16 mouse cellular contexts compared by ENCODE assay signal in the genomic region with DNA sequence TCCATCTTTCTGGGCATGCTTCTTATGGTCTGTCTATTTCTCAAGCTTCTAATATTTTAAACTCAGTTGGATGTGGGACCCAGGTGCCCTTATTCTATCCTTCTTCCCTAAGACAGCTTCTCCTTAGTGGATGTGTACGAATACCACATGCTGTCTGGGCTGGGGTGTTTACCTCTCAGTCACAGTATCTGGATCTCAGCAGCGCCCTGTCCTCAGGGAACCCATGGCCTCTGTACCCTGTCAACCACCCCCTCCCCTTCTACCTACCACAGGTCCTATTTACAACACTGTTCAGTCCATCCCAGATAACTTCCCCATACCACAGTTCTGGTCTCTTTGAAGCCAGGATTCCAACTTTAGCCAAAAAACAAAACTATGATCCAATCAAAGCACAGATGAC. TPM values are rescaled to one million over a fixed set of nuclear protein-coding genes. Genes with fewer than 3 reads are reported as not detected.
A peak's percentile ranks its signal among the peaks of the same experiment; 100 is the strongest.
DNase-seq lines count a peak whose midpoint lies in the region; ATAC-seq and TF ChIP-seq lines count a peak whose summit lies in the region.
"Had no signal": no experiment of that assay in that cellular context is flagged by ENCODE, and none has a peak within 500 bp of the region (broad histone marks: within the 10 kb centered on the region; RNA-seq: fewer than 3 reads in every experiment).

No protein-coding gene starts in this region.

- intact Hi-C loops in heart, postnatal 14 days (cut with DNase I) = no loop called here

- peak overlapping the region; percentile 78 for H3K27ac ChIP-seq in heart, embryonic 13.5 days (replicated peaks)
- H3K27ac ChIP-seq in lung, embryonic 14.5 days (ENCODE audit: low read depth) = no peak overlapping the region
- peak overlapping the region; percentile 22; the same call in 1 of the 2 replicates for H3K27ac ChIP-seq in embryonic facial prominence, embryonic 15.5 days (replicated peaks)
- peak overlapping the region; percentile 29; the same call in 1 of the 2 replicates for H3K27ac ChIP-seq in liver, postnatal 0 days (ENCODE audit: low read depth)
- H3K27ac ChIP-seq: hindbrain, embryonic 13.5 days had no signal

- peak overlapping the region; percentile 69; the same call in 1 of the 2 replicates for H3K9ac ChIP-seq in heart, embryonic 13.5 days
- no peak overlapping the region for H3K9ac ChIP-seq in lung, embryonic 14.5 days
- peak overlapping the region; percentile 13; the same call in 1 of the 2 replicates for H3K9ac ChIP-seq in embryonic facial prominence, embryonic 15.5 days
- H3K9ac ChIP-seq in liver, postnatal 0 days (replicated peaks) = no peak overlapping the region

- peaks cover 29% of the 10 kb centered on the region for H3K36me3 ChIP-seq in heart, embryonic 13.5 days
- H3K36me3 ChIP-seq in lung, embryonic 14.5 days (ENCODE audit: insufficient read depth) = peaks cover 13% of the 10 kb centered on the region; the same call in 1 of the 2 replicates
- H3K36me3 ChIP-seq in embryonic facial prominence, embryonic 15.5 days = 0 out of 2 replicates have a peak, but pooled peaks cover 8% of the 10 kb centered on the region
- H3K36me3 ChIP-seq in liver, postnatal 0 days (replicated peaks; ENCODE audit: insufficient read depth, low read length) = peaks cover 11% of the 10 kb centered on the region

- TF ChIP-seq CTCF in lung, embryonic 14.5 days (IDR thresholded peaks at IDR 0.05; ENCODE audit: low read depth) = no peak
- no peak for TF ChIP-seq CTCF in liver, postnatal 0 days (IDR thresholded peaks at IDR 0.05; ENCODE audit: low read depth)

- 42% methylated on average over 2 of the region's 2 CpGs for WGBS in heart, embryonic 13.5 days
- WGBS in lung, embryonic 14.5 days = 47% methylated on average over 2 of the region's 2 CpGs
- WGBS in embryonic facial prominence, embryonic 15.5 days = 52% methylated on average over 2 of the region's 2 CpGs
- WGBS in liver, postnatal 0 days (ENCODE audit: insufficient replicate concordance) = 27% methylated on average over 2 of the region's 2 CpGs

- no peak for DNase-seq in heart, postnatal 14 days
- no peak for DNase-seq in lung, embryonic 14.5 days
- DNase-seq in lung, postnatal 14 days = no peak
- peak; percentile 15 for DNase-seq in liver, postnatal 0 days
- no peak for DNase-seq in adrenal gland, postnatal 36 days
- DNase-seq: cerebellum, adult 2 months; gastrocnemius, postnatal 25 days; lung, postnatal 4 days; midbrain, embryonic 14.5 days; right cerebral cortex, postnatal 25 days; thymus, adult 18-20 months had no signal

- no peak for TF ChIP-seq EP300 in liver, postnatal 0 days (IDR thresholded peaks at IDR 0.05; ENCODE audit: low read depth)

- no peaks in the 10 kb centered on the region for H3K27me3 ChIP-seq in heart, embryonic 13.5 days (replicated peaks)
- H3K27me3 ChIP-seq in lung, embryonic 14.5 days (ENCODE audit: insufficient read depth, low read length) = no peaks in the 10 kb centered on the region
- no peaks in the 10 kb centered on the region for H3K27me3 ChIP-seq in embryonic facial prominence, embryonic 15.5 days
- H3K27me3 ChIP-seq in liver, postnatal 0 days (ENCODE audit: insufficient read depth, low read length) = no peaks in the 10 kb centered on the region
- H3K27me3 ChIP-seq: hindbrain, embryonic 13.5 days; limb, embryonic 12.5 days had no signal

- peak overlapping the region; percentile 13; the same call in 1 of the 2 replicates for H3K4me2 ChIP-seq in heart, embryonic 13.5 days
- peak overlapping the region; percentile 40; the same call in 1 of the 2 replicates for H3K4me2 ChIP-seq in lung, embryonic 14.5 days
- no peak overlapping the region for H3K4me2 ChIP-seq in embryonic facial prominence, embryonic 15.5 days (replicated peaks)
- H3K4me2 ChIP-seq in liver, postnatal 0 days (ENCODE audit: low read depth, low read length) = no peak overlapping the region
- H3K4me2 ChIP-seq: hindbrain, embryonic 13.5 days had no signal

- no peak overlapping the region for H3K4me3 ChIP-seq in heart, embryonic 13.5 days
- H3K4me3 ChIP-seq in lung, embryonic 14.5 days (ENCODE audit: low read depth, low read length) = no peak overlapping the region
- no peak overlapping the region for H3K4me3 ChIP-seq in embryonic facial prominence, embryonic 15.5 days (replicated peaks)
- H3K4me3 ChIP-seq in liver, postnatal 0 days (ENCODE audit: low read depth, low read length) = no peak overlapping the region
- H3K4me3 ChIP-seq: hindbrain, embryonic 13.5 days; limb, embryonic 12.5 days had no signal

- ATAC-seq in heart, embryonic 13.5 days (ENCODE audit: extremely low read depth, insufficient number of reproducible peaks, low FRiP score, low TSS enrichment) = no peak
- 0 out of 2 replicates have a peak, but pooled peaks have one; percentile 32 for ATAC-seq in lung, embryonic 14.5 days (ENCODE audit: insufficient read depth)
- ATAC-seq in embryonic facial prominence, embryonic 15.5 days (ENCODE audit: insufficient number of reproducible peaks, low FRiP score, low TSS enrichment, low read depth) = no peak
- no peak for ATAC-seq in liver, postnatal 0 days
- ATAC-seq: CD4-positive, CD25-positive, alpha-beta regulatory T cell, adult 4 months had no signal

- no peaks in the 10 kb centered on the region for H3K9me3 ChIP-seq in heart, embryonic 13.5 days
- H3K9me3 ChIP-seq in lung, embryonic 14.5 days (ENCODE audit: low read depth, low read length) = no peaks in the 10 kb centered on the region
- H3K9me3 ChIP-seq in embryonic facial prominence, embryonic 15.5 days (replicated peaks) = no peaks in the 10 kb centered on the region
- no peaks in the 10 kb centered on the region for H3K9me3 ChIP-seq in liver, postnatal 0 days (ENCODE audit: low read length)
- H3K9me3 ChIP-seq: hindbrain, embryonic 13.5 days; limb, embryonic 12.5 days had no signal

- H3K4me1 ChIP-seq in heart, embryonic 13.5 days = peaks cover 92% of the 10 kb centered on the region
- peaks cover 2% of the 10 kb centered on the region; the same call in 1 of the 2 replicates for H3K4me1 ChIP-seq in lung, embryonic 14.5 days (ENCODE audit: insufficient read depth)
- H3K4me1 ChIP-seq in embryonic facial prominence, embryonic 15.5 days = peaks cover 79% of the 10 kb centered on the region
- H3K4me1 ChIP-seq in liver, postnatal 0 days (ENCODE audit: insufficient read depth) = peaks cover 65% of the 10 kb centered on the region

RNA-seq across cellular contexts. Expression of a gene that starts 9.6 kb away (rescaled TPM):
- 150 and 157 TPM in 2 replicates for polyA plus RNA-seq in heart, embryonic 13.5 days (2015; fragmentation: Nextera tagmentation; extraction: Ambion mirVana)
- total RNA-seq in heart, postnatal 14 days (2021) = 100 to 1,000 TPM; 184 to 205 TPM
- polyA plus RNA-seq in lung, embryonic 14.5 days (2014; fragmentation: Nextera tagmentation; extraction: Ambion mirVana) = 134 and 135 TPM in 2 replicates
- polyA plus RNA-seq in embryonic facial prominence, embryonic 15.5 days (2015; fragmentation: Nextera tagmentation; extraction: Ambion mirVana) = 185 and 200 TPM in 2 replicates
- polyA plus RNA-seq in liver, postnatal 0 days (2015; fragmentation: Nextera tagmentation; extraction: Ambion mirVana) = 54.5 and 60.4 TPM in 2 replicates
- 100 to 1,000 TPM; 297 to 341 TPM for total RNA-seq in adrenal gland, postnatal 36 days (2021)

Comparison
In these comparisons a context has a peak if more than half of its experiments do, and no peak if none do; other contexts are left out.
1. H3K4me2 ChIP-seq: peak in heart, embryonic 13.5 days (single experiment) and lung, embryonic 14.5 days (single experiment); none in embryonic facial prominence, embryonic 15.5 days (single experiment) and liver, postnatal 0 days (single experiment).
2. H3K9ac ChIP-seq: peak in heart, embryonic 13.5 days (single experiment) and embryonic facial prominence, embryonic 15.5 days (single experiment); none in lung, embryonic 14.5 days (single experiment) and liver, postnatal 0 days (single experiment).